Mouse (Mus musculus) ES-Bruce4 (cell line): Measurements from ENCODE around the gene Dhx58. TPM values are rescaled to one million over a fixed set of nuclear protein-coding genes. Genes with fewer than 3 reads are reported as not detected.

Experiments
- H3K27ac ChIP-seq: 2 replicates; pipeline ENCODE4 v1.5.1; 2012; ENCODE audit warnings: low read length, inconsistent platforms; ENCODE audit not compliant: insufficient read depth
- H3K27me3 ChIP-seq: 2 replicates; pipeline ENCODE4 v1.6.1; 2012; ENCODE audit warnings: mild to moderate bottlenecking, low read length, inconsistent platforms; ENCODE audit not compliant: control insufficient read depth, poor library complexity, insufficient read depth, severe bottlenecking
- H3K36me3 ChIP-seq: 2 replicates; pipeline ENCODE4 v1.6.1; 2012; ENCODE audit warnings: inconsistent platforms, mild to moderate bottlenecking, low read length, moderate library complexity; ENCODE audit not compliant: control insufficient read depth, poor library complexity, insufficient read depth, severe bottlenecking
- H3K4me1 ChIP-seq: one replicate; pipeline ENCODE4 v1.8.1; 2011; ENCODE audit warnings: low read length; ENCODE audit not compliant: control insufficient read depth, insufficient read depth
- H3K4me3 ChIP-seq: 2 replicates; pipeline ENCODE4 v1.5.1; 2011; ENCODE audit warnings: low read depth, mild to moderate bottlenecking, low read length
- H3K9ac ChIP-seq: 2 replicates; pipeline ENCODE4 v1.6.1; 2012; ENCODE audit warnings: low read depth, mild to moderate bottlenecking, inconsistent platforms; ENCODE audit not compliant: poor library complexity, severe bottlenecking
- H3K9me3 ChIP-seq: replicated peaks from 2 replicates; pipeline ENCODE4 v1.6.1; 2012; ENCODE audit warnings: mild to moderate bottlenecking, low read length, inconsistent platforms; ENCODE audit not compliant: control insufficient read depth, poor library complexity, insufficient read depth, severe bottlenecking
- CTCF ChIP-seq: IDR thresholded peaks from one replicate; pipeline ENCODE4 v1.8.1; 2011; ENCODE audit warnings: low read depth, low read length
- EP300 ChIP-seq: IDR thresholded peaks from 2 replicates; pipeline ENCODE4 v1.6.1; 2011; ENCODE audit warnings: low read depth, low read length; ENCODE audit not compliant: insufficient read depth
- POLR2A ChIP-seq: IDR thresholded peaks from one replicate; pipeline ENCODE4 v1.8.1; 2011; ENCODE audit warnings: low read length; ENCODE audit not compliant: insufficient read depth
- polyA plus RNA-seq: library from polyadenylated mRNA; stranded (reverse); fragments of >200 nt; gene quantifications from 2 replicates; pipeline ENCODE4 v1.2.4, GENCODE M21; 2011; ENCODE audit warnings: low read depth; ENCODE audit not compliant: missing spikeins, insufficient read depth, insufficient read length

The Dhx58 gene
- polyA plus RNA-seq, 1 experiment = 1.8 TPM

DNA sequence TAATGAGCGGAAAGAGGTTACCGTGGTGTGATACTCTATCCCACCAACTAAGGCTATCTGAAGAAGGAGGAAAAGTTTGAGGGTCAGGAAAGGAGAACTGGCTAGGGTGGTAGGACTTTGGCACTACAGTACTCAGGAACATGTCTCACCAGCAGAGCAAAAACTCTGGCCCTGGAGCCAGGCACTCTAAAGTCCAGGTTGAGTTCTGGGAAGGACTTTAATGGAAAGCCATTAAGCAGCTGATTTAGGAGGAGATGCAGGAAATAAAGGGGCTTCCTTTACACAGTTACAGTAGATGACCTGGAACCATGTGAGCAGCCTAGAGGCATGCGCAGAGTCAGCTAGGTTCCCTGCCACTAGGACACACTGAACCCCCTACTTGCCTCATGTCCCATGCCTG lies 23.1 kb upstream of the Dhx58 start:
- H3K27ac ChIP-seq = no peak overlapping the region
- H3K36me3 ChIP-seq = peaks cover 2% of the 10 kb centered on the region; the same call in 1 of the 2 replicates
- no peaks in the 10 kb centered on the region for H3K9me3 ChIP-seq
- no peak overlapping the region for H3K9ac ChIP-seq
- peaks cover 3% of the 10 kb centered on the region for H3K4me1 ChIP-seq
- H3K27me3 ChIP-seq = no peaks in the 10 kb centered on the region
- TF ChIP-seq EP300 = no peak
- TF ChIP-seq POLR2A = no peak
- no peak for TF ChIP-seq CTCF
- no peak overlapping the region for H3K4me3 ChIP-seq

DNA sequence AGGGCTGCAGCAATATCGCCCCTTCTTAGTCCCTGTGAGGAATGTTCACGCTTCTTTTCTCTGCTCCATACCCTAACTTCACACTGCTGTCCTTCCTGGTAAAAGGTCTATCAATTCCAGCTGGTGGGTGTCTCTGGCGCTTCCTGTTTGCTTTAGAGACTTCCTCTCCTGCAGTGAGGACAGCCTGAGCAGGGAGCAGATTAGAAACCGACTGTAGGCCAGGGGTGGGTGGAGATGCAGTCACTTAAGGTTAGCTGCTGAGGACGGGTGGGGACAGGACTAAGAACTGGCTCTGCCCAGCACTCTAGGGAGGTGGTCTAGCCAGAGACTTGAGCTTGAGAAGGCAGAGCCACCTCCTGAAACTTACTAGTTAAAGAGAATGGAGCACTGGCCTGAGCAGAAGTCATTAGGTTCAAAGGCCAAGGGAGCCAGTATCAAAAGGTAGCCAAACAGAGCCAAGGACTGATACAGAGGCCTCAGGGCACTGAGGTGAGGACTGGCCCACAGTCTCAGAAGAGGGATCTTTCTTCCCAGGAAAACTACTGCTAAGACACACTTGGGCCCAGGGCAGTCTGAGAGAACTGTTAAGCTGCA lies 20.9 kb upstream of the Dhx58 start:
- Histone ChIP-seq H3K27me3 (no peaks in the 10 kb centered on the region), H3K9me3 (no peaks in the 10 kb centered on the region), H3K9ac (no peak overlapping the region), H3K27ac (peak overlapping the region; percentile 13; the same call in 1 of the 2 replicates), H3K4me3 (no peak overlapping the region), H3K36me3 (peaks cover 2% of the 10 kb centered on the region; the same call in 1 of the 2 replicates), H3K4me1 (peaks cover 3% of the 10 kb centered on the region)
- TF ChIP-seq CTCF (no peak), POLR2A (no peak), EP300 (no peak)

DNA sequence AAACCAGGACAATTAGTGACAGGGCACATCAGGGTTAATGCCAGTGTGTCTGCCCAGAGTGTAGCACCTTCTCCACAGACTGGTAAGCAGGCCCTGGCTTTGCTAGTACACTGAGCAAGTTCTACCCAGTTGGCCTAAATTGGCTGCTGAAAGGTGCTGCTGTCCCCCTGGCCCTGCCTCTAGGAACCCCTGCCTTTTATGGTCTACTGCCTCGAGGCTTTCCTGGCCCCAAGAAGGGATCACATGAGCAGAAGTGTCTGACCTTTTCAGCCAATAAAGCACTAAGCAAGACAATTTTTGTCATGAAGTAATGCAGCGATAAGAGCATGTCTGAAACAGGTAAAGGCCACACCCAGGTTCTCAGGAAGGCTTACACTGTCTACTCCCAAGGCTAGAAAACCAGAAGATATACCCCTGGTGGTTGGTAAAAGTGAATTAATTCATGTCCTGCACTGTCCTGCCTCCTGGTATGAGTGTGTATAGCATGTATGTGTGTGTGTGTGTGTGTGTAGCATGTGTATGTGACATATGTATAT lies 18.5 kb upstream of the Dhx58 start:
- Histone ChIP-seq H3K27ac (0 out of 2 replicates have a peak overlapping the region, but pooled peaks have one; percentile 3), H3K4me1 (peaks cover 7% of the 10 kb centered on the region), H3K9ac (no peak overlapping the region), H3K27me3 (no peaks in the 10 kb centered on the region), H3K9me3 (no peaks in the 10 kb centered on the region), H3K36me3 (peaks cover under 1% of the 10 kb centered on the region; the same call in 1 of the 2 replicates), H3K4me3 (no peak overlapping the region)
- TF ChIP-seq EP300 (no peak), CTCF (no peak), POLR2A (no peak)

DNA sequence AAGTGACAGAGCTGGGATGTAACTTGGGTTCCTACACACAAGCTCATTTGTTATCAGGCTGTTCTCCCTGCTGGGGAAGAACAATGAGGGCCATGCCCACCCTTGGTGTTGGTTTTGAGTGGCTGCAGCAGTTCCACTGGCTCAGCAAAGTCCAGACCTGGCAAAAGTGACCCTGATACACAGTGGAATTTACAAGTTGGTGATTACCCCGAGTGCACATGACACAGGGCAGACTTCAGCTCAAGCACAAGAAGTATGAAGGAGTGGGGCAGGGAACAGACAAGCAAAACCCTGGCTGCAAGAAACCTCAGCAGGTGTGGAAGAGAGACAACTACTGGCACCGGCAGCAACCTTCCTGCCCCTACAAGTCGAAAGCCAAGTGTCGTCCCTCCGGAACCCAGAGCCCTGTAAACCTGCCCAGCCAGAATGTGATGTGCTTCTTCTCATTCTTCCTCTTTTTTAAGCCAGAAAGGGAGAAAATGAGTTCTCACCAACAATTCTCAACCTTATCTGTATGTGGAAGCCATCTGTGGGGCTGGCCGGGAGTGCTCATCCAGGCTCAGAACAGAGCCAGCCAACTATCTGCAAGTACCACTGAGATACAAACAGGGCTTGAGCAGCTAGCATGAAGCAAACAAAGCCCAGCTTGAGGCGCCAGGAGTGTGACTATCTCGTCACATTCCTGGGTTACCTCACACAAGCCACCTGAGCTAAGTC lies 17.9 kb upstream of the Dhx58 start:
- H3K4me1 ChIP-seq = peaks cover 7% of the 10 kb centered on the region
- H3K9ac ChIP-seq = no peak overlapping the region
- H3K9me3 ChIP-seq = no peaks in the 10 kb centered on the region
- TF ChIP-seq POLR2A (no peak), CTCF (no peak), EP300 (no peak)
- no peaks in the 10 kb centered on the region for H3K27me3 ChIP-seq
- peaks cover 3% of the 10 kb centered on the region; the same call in 1 of the 2 replicates for H3K36me3 ChIP-seq
- H3K4me3 ChIP-seq = no peak overlapping the region
- 0 out of 2 replicates have a peak overlapping the region, but pooled peaks have one; percentile 3 for H3K27ac ChIP-seq

DNA sequence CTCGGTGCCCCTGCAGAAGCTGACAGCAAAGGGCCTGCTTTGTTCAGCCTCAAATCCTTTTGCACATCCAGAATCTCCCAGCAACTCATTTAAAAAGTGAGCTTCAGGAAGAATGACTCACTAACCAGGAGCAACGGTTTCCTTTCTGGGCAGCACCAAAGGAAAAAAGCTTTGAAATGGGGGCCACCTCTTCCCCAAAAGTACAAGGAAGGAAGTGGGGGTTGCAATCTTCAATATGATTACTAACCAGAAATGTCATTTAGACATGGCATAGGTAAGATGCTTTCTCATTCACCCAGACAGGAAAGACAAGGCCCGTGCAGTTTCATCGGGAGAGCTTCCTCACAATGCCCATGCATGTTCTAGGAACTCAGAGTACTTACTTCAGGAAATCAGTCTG lies 17.2 kb upstream of the Dhx58 start:
- TF ChIP-seq CTCF (no peak), POLR2A (no peak), EP300 (no peak)
- peaks cover 3% of the 10 kb centered on the region for H3K36me3 ChIP-seq
- no peaks in the 10 kb centered on the region for H3K9me3 ChIP-seq
- H3K27ac ChIP-seq = no peak overlapping the region
- peaks cover 7% of the 10 kb centered on the region for H3K4me1 ChIP-seq
- H3K4me3 ChIP-seq = no peak overlapping the region
- H3K27me3 ChIP-seq = no peaks in the 10 kb centered on the region
- H3K9ac ChIP-seq = no peak overlapping the region

DNA sequence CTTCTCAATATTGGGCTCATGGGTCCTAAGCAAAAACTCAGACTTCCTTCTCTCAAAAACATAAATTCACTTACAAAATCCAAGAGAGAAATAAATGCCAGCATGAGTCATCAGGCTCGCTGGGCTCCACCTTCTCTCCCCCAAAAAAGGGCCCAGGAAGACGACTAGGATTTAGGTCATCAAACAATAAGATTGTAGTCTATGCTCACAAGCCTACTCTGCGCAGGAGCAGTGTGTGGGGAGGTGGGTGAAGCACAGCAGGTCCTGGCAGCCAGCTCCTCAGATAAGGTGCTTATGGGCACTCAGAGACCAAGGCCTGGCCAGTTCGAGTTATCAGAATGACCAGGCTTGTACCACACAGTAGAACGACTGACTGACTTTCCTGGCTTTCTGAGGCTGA lies 16.3 kb upstream of the Dhx58 start:
- TF ChIP-seq CTCF = no peak
- no peak for TF ChIP-seq POLR2A
- TF ChIP-seq EP300 = no peak
- H3K27ac ChIP-seq = no peak overlapping the region

More for the DNA sequence above, 16.3 kb upstream of the Dhx58 start:
- Histone ChIP-seq H3K4me3 (no peak overlapping the region), H3K27me3 (no peaks in the 10 kb centered on the region), H3K4me1 (peaks cover 7% of the 10 kb centered on the region), H3K9me3 (no peaks in the 10 kb centered on the region), H3K36me3 (peaks cover 11% of the 10 kb centered on the region), H3K9ac (no peak overlapping the region)
